Comparison of ENCODE assay signal across 17 mouse cellular contexts in the genomic region with DNA sequence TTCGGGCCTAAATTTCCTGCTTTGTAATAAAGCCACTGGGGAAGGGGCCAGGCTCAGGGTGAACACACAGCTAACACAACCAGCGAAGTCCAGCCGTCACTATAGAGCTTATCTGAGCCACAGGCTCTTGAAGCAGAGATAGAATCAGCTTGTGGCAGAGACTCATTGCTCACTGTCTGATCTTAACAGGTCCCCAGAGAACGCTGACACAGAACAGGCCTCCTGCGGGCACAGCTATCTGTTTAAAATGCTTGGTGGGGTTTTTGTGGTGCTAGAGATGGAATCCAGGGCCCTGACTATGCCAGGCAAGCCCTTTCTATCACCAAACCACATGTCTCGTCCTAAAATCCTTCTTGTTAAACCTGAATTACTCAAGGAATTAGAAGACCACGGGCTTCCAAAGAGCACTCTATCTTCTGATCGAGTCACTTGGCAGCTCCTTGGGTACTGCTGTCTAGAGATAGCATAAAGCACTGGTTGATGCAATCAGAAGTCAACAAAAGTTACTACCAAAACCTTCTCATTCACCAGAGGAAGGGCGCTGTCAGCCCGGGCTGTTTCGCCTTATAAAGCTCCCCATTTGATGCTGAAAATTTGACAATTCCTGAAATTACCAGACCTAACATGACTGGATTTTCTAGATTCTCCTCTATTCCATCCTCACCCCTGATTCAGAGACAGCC.
A peak's percentile ranks its signal among the peaks of the same experiment; 100 is the strongest.
DNase-seq lines count a peak whose midpoint lies in the region; ATAC-seq and TF ChIP-seq lines count a peak whose summit lies in the region.
"Had no signal": no experiment of that assay in that cellular context is flagged by ENCODE, and none has a peak within 500 bp of the region (broad histone marks: within the 10 kb centered on the region; RNA-seq: fewer than 3 reads in every experiment).

No protein-coding gene starts in this region.

- TF ChIP-seq EP300 in CH12.LX (IDR thresholded peaks at IDR 0.05; ENCODE audit: low read length): peak; percentile 93

- peaks cover 22% of the 10 kb centered on the region for H3K4me1 ChIP-seq in heart, embryonic 15.5 days (replicated peaks)
- H3K4me1 ChIP-seq in CH12.LX (ENCODE audit: control insufficient read depth in 1 of 2, insufficient read depth in 2 of 2): peaks cover 7 to 24% of the 10 kb centered on the region in 2 experiments

- intact Hi-C loops in left cerebral cortex, postnatal 10 days (cut with DNase I): no loop called here

- H3K27ac ChIP-seq in heart, embryonic 15.5 days: peak overlapping the region; percentile 56
- 0 out of 2 replicates have a peak overlapping the region, but pooled peaks have one; percentile 37 for H3K27ac ChIP-seq in CH12.LX (ENCODE audit: insufficient read depth, low read depth)
- H3K27ac ChIP-seq: gastrocnemius, adult 2 months; limb, embryonic 15.5 days had no signal

- TF ChIP-seq RAD21 in CH12.LX (IDR thresholded peaks at IDR 0.05; ENCODE audit: low read depth, low read length): peak; percentile 11

- in situ Hi-C loops in CH12.LX (cut with MboI; ENCODE audit: low pct_ligation_motif_present, low pct_unique_long_range_greater_than_20kb, low sequenced_read_pairs): loop anchor here (25.0 kb wide), 1 partner anchor 174 kb away; no protein-coding TSS in a partner anchor

- no peaks in the 10 kb centered on the region for H3K27me3 ChIP-seq in heart, embryonic 15.5 days
- H3K27me3 ChIP-seq in CH12.LX (replicated peaks): no peaks in the 10 kb centered on the region
- H3K27me3 ChIP-seq: limb, embryonic 15.5 days had no signal

- TF ChIP-seq CTCF in CH12.LX (conservative IDR thresholded peaks at IDR 0.05 in 1 of 2, IDR thresholded peaks at IDR 0.05 in 1 of 2; ENCODE audit: low read depth in 2 of 2, low read length in 2 of 2): no peak

- 35% methylated on average over 11 of the region's 11 CpGs for WGBS in heart, embryonic 15.5 days

- H3K4me2 ChIP-seq in heart, embryonic 15.5 days: no peak overlapping the region
- peak overlapping the region; percentile 11; the same call in 1 of the 2 replicates for H3K4me2 ChIP-seq in CH12.LX (ENCODE audit: insufficient read depth, low read depth, poor library complexity, severe bottlenecking)
- H3K4me2 ChIP-seq: limb, embryonic 15.5 days had no signal

- no peaks in the 10 kb centered on the region for H3K9me3 ChIP-seq in heart, embryonic 15.5 days (replicated peaks)
- H3K9me3 ChIP-seq in CH12.LX (replicated peaks; ENCODE audit: low read length): peaks cover 2% of the 10 kb centered on the region
- H3K9me3 ChIP-seq: limb, embryonic 15.5 days had no signal

- DNase-seq in heart, adult 18-20 months: no peak
- DNase-seq in 3134 (ENCODE audit: extremely low read depth, insufficient read length, low spot score) (peak; percentile 47), CH12.LX (ENCODE audit: extremely low read depth) (peak; percentile 94)
- peak; percentile 40 for DNase-seq in embryo, embryonic 9.5 days (ENCODE audit: extremely low spot score)
- DNase-seq in left cerebral cortex, adult 18-20 months (ENCODE audit: low spot score in 2 of 2): no peak
- DNase-seq in left cerebral cortex, postnatal 10 days (ENCODE audit: extremely low spot score in 1 of 2, low spot score in 2 of 2): no peak
- DNase-seq: adrenal gland, postnatal 25 days; cerebellum, postnatal 14 days; gastrocnemius, adult 2 months; kidney, postnatal 36 days; layer of hippocampus, postnatal 36 days; lung, adult 2 months; right cerebral cortex, adult 18-20 months had no signal

- no peak for TF ChIP-seq POLR2A in CH12.LX (IDR thresholded peaks at IDR 0.05; ENCODE audit: low read depth, low read length)

- ATAC-seq in heart, embryonic 15.5 days (replicated peaks; ENCODE audit: insufficient number of reproducible peaks, insufficient read depth, low FRiP score, low read depth): peak; percentile 53
- ATAC-seq: forebrain, embryonic 14.5 days; intestine, postnatal 0 days had no signal

- no peaks in the 10 kb centered on the region for H3K79me2 ChIP-seq in CH12.LX (replicated peaks; ENCODE audit: control insufficient read depth, extremely low read depth, insufficient read depth, poor library complexity, severe bottlenecking)

- H3K36me3 ChIP-seq in heart, embryonic 15.5 days: no peaks in the 10 kb centered on the region
- no peaks in the 10 kb centered on the region for H3K36me3 ChIP-seq in CH12.LX (replicated peaks in 1 of 2; ENCODE audit: control insufficient read depth in 1 of 2, insufficient read depth in 1 of 2, low read length in 1 of 2)
- H3K36me3 ChIP-seq: limb, embryonic 15.5 days had no signal

- H3K9ac ChIP-seq in heart, embryonic 15.5 days: no peak overlapping the region
- H3K9ac ChIP-seq in CH12.LX (ENCODE audit: insufficient read depth, low read depth): peak overlapping the region; percentile 25; the same call in 1 of the 2 replicates
- H3K9ac ChIP-seq: limb, embryonic 15.5 days had no signal

- dilution Hi-C loops in CH12.LX (cut with MboI; ENCODE audit: extremely low pct_ligation_motif_present, extremely low pct_unique_long_range_greater_than_20kb, low sequenced_read_pairs): no loop called here

- H3K4me3 ChIP-seq in heart, embryonic 15.5 days: no peak overlapping the region
- no peak overlapping the region for H3K4me3 ChIP-seq in CH12.LX (replicated peaks in 1 of 3; ENCODE audit: low read depth in 2 of 3, low read length in 2 of 3, poor library complexity in 1 of 3)
- H3K4me3 ChIP-seq: gastrocnemius, adult 2 months; limb, embryonic 15.5 days had no signal

TF ChIP-seq in CH12.LX, 34 proteins besides CTCF, POLR2A, EP300 and RAD21:
- TF ChIP-seq JUN (IDR thresholded peaks at IDR 0.05; ENCODE audit: insufficient read depth, low read depth, low read length) (peak; percentile 69), USF2 (conservative IDR thresholded peaks at IDR 0.05; ENCODE audit: low read depth, low read length) (no peak), USF1 (IDR thresholded peaks at IDR 0.05; ENCODE audit: low read depth, low read length) (no peak), ETS1 (conservative IDR thresholded peaks at IDR 0.05; ENCODE audit: low read depth, low read length) (peak; percentile 67), NELFE (IDR thresholded peaks at IDR 0.05; ENCODE audit: low read depth, low read length) (no peak), MAX (IDR thresholded peaks at IDR 0.05; ENCODE audit: low read length) (peak; percentile 30; the same call in 1 of the 2 replicates), ZKSCAN1 (IDR thresholded peaks at IDR 0.05; ENCODE audit: borderline replicate concordance, low read depth, low read length) (no peak), TCF12 (IDR thresholded peaks at IDR 0.05; ENCODE audit: low read depth, low read length) (peak; percentile 76), NRF1 (IDR thresholded peaks at IDR 0.05; ENCODE audit: low read depth, low read length) (no peak), MYC (IDR thresholded peaks at IDR 0.05; ENCODE audit: low read depth, low read length) (0 out of 2 replicates have a peak, but pooled peaks have one; percentile 62), POLR2AphosphoS2 (IDR thresholded peaks at IDR 0.05; ENCODE audit: low read depth, low read length) (no peak), SMC3 (IDR thresholded peaks at IDR 0.05; ENCODE audit: low read depth, low read length) (no peak), KAT2A (IDR thresholded peaks at IDR 0.05; ENCODE audit: insufficient replicate concordance, low read length) (peak; percentile 74; the same call in 1 of the 2 replicates), MAFK (IDR thresholded peaks at IDR 0.05; ENCODE audit: insufficient replicate concordance, low read length) (peak; percentile 95), JUND (conservative IDR thresholded peaks at IDR 0.05; ENCODE audit: low read depth, low read length) (peak; percentile 80), BHLHE40 (IDR thresholded peaks at IDR 0.05; ENCODE audit: low read depth, low read length) (peak; percentile 61), MAZ (IDR thresholded peaks at IDR 0.05; ENCODE audit: low read depth, low read length) (peak; percentile 72; the same call in 1 of the 2 replicates), CHD1 (IDR thresholded peaks at IDR 0.05; ENCODE audit: low read depth, low read length) (no peak), GABPA (IDR thresholded peaks at IDR 0.05; ENCODE audit: insufficient replicate concordance, low read depth, low read length) (no peak), HCFC1 (IDR thresholded peaks at IDR 0.05; ENCODE audit: low read depth, low read length) (no peak; the same call in 1 of the 2 replicates), PAX5 (IDR thresholded peaks at IDR 0.05; ENCODE audit: low read length) (no peak), ZNF384 (IDR thresholded peaks at IDR 0.05; ENCODE audit: low read depth, low read length) (no peak), MXI1 (IDR thresholded peaks at IDR 0.05; ENCODE audit: low read depth, low read length) (peak; percentile 67), E2F4 (IDR thresholded peaks at IDR 0.05; ENCODE audit: insufficient replicate concordance, low read depth, low read length) (no peak), IRF4 (IDR thresholded peaks at IDR 0.05; ENCODE audit: low read depth, low read length) (peak; percentile 97), ZC3H11A (IDR thresholded peaks at IDR 0.05; ENCODE audit: low read depth, low read length) (no peak), UBTF (IDR thresholded peaks at IDR 0.05; ENCODE audit: low read depth, low read length) (no peak), ZMIZ1 (IDR thresholded peaks at IDR 0.05; ENCODE audit: low read depth, low read length) (peak; percentile 40; the same call in 1 of the 2 replicates), RCOR1 (conservative IDR thresholded peaks at IDR 0.05; ENCODE audit: low read depth, low read length) (peak; percentile 94), ELF1 (IDR thresholded peaks at IDR 0.05; ENCODE audit: low read depth, low read length) (no peak), MEF2A (IDR thresholded peaks at IDR 0.05; ENCODE audit: borderline replicate concordance, low read depth, low read length) (peak; percentile 79), SIN3A (IDR thresholded peaks at IDR 0.05; ENCODE audit: low read length) (no peak), CHD2 (IDR thresholded peaks at IDR 0.05; ENCODE audit: low read length) (0 out of 2 replicates have a peak, but pooled peaks have one; percentile 37), TBP (conservative IDR thresholded peaks at IDR 0.05; ENCODE audit: low read depth, low read length) (no peak)

Comparison
In these comparisons a context has a peak if more than half of its experiments do, and no peak if none do; other contexts are left out.
1. DNase-seq: peak in 3134 (single experiment), CH12.LX (single experiment) and embryo, embryonic 9.5 days (single experiment); none in heart, adult 18-20 months (0 of 2), left cerebral cortex, adult 18-20 months (0 of 2) and left cerebral cortex, postnatal 10 days (0 of 2).